Mouse (Mus musculus) cerebellum, adult 9-10 months (tissue): ENCODE results near the gene Med21.

Experiments used
- DNase-seq: peaks from one replicate; pipeline ENCODE4 v3.0.0; 2022

Gene Med21

DNA sequence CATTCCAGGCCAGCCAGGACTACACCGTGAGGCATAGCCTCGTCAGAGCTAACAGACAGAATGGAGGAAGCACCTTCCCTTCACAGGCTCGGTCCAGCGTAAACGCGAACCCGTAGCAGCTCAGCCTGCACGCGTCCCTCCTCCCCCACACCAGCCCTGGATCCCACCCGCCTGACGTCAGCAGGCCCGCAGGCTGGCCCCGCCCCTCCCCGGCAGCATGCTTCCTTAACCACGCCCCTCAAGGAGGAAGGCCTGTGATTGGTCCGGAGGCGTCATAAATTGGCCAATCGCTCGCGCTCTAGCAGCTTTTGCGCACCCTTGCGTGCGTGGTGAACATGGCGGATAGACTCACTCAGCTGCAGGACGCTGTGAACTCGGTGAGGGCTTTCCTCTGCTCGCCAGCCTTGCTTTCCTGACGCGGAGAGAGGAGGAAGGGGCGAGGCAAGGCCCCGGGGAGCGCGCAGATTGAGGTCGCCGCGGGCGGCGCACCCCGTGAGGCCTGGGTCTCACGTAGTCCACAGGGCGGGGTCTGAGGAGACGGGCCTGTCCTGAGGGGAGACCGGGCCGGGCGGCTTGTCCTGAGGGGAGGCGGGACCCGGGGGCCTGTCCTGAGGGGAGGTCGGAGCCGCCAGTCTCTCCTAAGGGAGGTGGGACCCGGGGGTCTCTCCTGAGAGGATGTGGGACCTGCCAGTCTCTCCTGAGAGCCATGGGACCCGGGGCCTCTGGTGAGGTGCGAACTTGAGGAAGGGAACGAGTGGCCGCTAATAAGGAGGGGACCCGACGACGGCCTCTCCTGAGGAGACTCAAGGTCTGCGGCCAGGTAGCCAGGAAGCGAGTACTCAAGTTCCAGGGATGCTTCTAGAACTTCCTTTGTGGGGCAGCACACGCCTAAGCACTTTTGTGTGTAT lies at the start of gene Med21, which contains the start of gene Tm7sf3:
Gene Med21 (plus strand): TSS at position 272 of the 908 bp plus-strand sequence.
Gene Tm7sf3 (minus strand): TSS at position 549 of the 908 bp plus-strand sequence.
- DNase-seq, result peak; percentile 98

DNA sequence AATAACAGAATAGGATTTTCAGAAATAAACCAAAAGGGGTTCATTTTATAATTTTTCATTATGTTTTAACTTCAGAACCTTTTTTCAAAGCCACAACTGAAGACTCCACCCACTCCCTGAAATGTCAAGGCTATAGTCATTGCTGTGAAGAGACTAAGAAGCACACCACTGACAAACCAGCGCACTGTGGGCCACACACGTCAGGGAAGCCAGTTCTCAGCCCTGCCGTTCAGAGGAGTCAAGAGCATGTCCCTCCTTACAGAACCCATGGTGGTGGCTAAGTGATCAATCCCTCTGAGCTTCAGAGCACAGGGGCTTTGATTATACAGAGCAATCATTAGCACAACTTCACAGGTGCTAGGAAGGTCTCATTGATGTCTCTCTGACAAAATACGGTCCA lies 39.7 kb upstream of the Med21 start:
- DNase-seq, result no peak

DNA sequence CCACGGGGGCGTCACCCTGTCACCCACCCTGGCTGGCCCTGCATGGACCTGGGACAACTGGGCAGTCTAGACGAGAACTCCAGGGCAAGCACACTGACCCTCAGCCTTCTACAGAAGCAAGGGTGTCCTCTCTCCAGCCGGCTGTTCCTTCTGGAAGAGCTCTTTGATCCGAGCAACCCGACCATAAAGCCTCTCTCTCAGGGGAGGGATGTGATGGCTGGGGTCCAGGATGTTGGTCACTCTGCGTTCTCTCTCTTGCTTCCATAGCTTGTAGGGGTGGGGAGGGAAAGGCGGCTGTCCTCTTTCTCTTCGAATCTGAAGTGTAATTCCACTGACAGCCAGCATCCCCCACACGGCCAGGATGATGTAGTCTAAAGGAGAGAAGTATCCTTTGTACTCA lies 38.7 kb upstream of the Med21 start:
- no peak for DNase-seq

DNA sequence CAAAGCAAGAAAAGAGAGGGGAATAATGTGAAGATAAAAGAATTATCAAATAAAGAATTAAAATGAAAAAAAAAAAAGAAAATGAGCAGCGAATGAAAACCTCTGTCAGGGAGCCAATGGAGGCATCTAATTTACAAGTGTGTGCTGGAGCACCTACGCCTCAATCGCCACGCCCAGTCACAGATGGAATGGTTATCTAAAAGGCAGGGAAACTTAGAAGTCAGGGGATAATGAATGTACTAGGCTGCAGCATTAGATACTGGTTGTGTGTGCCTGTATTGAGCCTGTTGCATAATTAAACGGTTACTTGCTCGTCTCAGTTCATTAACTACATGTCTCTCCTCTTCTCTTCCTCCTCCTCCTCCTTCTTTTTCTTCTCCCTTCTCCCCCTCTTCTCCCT lies 31.0 kb upstream of the Med21 start:
- DNase-seq, result no peak

DNA sequence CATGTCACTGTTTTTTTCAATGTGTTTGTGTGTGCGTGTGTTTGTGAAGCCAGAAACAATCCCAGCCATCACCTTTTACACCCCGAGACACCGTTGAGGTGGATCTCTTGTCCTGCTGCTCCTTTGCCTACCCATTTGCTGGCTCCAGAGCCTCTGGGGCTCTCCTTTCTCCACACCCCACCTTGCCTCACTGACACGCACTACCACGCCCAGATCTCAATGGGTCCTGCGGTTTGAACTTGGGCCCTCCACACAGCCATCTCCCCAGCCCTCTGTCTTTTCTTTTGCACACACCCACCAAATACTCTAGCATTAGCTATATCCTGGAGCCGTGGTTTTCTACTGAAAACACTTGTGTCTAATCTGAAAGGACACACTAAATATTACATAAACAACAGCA lies 30.4 kb upstream of the Med21 start:
- no peak for DNase-seq

DNA sequence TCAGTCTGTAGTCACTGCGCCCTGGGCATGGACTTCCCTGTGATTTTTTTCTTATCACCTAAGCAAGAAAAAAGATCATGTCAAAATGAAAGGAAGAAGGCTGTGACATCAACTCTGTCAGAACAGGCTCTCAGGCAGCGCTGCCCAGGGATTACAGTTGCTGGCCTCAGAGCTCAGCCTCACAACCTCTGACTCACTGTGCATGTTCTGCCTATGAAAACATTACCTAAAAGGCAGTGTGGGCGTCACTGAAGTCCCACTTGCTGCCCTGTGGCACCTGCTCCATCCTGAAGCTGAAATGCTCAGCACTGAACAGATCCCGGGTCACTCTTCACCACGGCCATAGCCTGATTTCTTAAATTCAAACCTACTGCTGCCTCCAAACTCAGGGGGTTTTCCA lies 29.6 kb upstream of the Med21 start:
- DNase-seq, result no peak

DNA sequence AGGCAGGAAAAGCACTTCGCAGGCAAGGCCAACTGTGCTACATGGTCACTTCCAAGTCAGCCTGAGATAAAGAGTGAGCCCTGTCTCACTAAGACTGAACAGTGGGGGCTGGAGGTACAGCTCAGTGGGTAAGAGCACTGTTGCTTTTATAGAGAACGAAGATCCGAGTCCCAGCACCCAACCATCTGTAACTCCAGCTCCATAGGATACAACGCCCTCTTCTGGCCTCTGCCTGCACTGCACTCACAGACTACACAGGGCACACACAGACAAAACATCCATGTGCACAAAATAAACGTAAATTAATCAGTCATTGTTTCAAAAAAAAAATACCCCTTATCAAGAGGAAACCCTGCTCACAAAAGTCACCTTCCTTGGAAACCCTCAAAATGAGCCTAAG lies 28.4 kb upstream of the Med21 start:
- no peak for DNase-seq

DNA sequence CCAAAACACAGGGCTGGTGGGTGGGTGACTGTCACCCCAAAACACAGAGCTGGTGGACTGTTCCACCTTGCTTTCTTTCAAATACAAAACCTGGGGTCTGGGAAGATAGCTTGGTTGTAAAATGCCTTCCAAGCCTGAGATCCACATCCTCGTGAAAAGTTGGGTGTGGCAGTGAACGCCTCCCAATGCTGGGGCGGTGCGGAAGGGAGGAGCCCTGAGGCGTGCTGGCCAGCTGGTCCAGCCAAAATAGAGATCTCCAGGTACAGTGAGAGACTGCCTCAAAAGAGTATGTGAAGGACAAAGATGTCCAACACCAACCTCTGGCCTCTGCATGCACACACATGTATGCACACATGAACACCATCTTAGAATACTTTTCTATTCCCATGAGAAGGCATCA lies 27.8 kb upstream of the Med21 start:
- no peak for DNase-seq

DNA sequence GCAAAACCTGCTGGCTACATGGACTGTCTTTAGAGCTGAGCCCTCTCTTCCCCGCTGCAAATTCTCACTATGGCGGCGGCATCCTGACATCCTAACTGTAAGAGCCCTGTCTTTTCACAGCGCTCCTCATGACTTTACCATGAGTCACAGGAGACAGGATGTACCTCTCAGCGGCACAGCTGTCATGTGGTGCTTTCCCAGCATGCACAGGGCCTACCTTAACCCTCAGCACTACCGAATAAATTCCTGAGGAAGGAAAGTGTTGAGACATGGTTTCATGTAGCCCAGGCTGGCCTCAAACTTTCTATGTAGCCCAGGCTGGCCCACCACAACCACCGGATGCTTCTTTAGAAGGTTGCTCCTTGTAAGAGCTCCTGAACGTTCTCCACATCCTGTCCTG lies 26.5 kb upstream of the Med21 start:
- no peak for DNase-seq

DNA sequence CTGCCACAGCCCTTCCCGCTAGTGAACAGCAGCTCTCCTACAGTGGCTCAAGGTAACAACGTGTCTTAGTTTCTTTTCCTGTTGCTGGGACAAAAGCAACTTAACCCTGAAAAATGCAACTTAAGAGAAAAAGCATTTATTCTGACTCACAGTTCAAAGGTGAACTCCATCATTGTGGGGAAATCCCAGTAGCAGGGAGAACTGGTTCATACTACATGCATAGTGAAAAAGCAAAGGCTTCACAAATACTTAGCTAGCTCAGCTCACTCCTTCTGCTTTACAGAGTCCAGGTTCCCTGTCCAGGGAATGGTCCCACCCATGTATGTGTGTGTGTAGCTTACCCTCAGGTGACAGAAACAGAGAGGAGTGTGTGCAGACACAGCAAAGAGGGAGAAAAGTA lies 25.7 kb upstream of the Med21 start:
- DNase-seq, result no peak

DNA sequence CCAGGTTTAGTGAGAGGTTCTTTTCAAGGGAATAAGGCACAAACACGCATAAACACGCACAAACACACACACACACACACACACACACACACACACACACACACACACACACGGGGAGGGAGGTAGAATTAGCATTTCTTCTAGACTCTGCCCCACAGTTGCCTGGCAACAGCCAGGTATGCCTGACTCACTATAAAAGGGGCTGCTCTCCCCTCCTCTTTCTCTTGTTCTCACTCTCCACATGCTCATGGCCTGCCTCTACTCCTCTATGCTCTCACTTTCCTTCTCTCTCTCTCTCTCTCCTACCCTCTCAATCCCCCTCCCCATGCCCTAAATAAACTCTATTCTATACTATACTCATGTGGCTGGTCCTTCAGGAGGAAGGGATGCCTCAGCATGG lies 14.2 kb upstream of the Med21 start:
- no peak for DNase-seq

DNA sequence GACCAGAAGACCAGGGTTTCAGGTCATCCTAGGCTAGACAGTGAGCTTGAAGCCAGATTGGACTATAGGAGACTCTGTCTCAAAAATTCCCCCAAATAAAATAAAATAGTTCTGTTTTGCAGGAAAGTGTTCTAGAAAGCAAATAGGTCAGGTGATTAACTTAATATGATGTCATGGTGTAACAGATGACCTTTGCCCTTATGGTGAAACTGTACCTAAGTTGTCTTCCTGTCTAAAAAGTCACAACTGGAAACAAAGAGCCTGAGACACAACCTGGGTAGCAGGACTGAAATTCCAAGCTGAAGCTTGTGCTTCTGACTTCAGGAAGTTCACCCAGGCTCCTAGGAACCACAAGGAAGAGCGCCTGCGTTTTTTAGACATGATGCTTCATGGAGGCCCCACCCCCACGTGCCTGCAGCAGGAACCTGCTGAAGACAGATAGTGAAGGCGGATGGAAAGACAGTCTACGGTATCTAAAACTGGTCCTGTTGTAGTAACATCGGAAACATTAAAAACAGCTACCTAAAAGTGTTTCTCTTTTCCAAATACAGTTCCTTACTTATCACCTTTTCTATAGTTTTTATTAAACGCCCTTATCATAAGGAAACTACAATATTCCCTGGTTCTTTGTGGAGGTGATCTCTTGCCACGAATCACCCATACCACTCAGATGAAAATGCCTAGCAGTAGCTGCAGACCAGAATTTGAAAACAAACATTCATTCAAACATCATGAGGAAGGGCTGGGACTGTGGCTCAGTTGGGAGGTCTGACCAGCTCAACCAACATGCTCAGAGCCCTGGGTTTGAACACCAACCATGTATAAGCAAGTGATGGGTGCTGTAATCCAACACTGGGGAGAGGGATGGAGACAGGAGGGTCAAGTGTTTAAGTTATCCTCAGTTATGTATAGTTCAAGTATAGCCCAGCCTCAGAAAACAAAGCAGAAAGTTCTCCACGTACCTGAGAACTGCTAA lies 12.3 kb upstream of the Med21 start:
- no peak for DNase-seq

DNA sequence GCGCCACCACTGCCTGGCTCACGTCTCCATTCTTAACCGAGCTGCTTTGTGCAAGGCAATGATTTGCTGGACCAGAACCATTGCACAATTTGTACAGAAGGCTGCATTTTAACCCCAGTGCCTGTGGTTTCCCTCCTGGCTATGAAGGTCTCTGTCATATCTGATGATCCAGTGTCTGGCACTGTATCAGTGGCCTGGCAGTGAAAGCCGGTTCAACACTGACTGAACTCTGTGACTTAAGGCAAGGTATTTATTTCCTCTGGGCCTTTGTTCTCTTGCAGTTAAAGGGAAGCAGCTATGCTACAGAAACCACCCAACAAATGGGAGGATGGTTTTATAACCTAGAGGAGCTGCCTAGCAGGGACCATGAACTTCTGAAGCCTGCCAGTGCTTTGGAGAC lies 11.4 kb upstream of the Med21 start:
- DNase-seq, result no peak

DNA sequence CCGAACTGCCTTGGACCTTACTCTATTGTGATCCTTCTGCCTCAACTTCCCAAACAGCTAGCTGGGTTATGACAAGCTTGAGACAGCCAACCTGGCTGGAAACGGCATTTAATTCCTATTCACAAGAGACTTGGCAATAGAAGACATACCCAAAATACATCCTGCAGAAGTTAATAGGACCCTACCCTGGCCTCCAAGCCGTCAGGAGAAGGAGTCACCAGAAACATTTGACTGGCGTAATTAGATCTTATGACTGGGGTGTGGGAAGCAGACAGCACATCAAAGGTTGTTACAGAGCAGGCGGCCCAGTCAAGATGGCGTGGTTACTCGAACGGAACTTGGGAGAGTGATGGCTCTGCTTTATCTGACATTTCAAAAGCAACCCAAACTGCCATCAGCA lies 10.5 kb upstream of the Med21 start:
- DNase-seq, result no peak

DNA sequence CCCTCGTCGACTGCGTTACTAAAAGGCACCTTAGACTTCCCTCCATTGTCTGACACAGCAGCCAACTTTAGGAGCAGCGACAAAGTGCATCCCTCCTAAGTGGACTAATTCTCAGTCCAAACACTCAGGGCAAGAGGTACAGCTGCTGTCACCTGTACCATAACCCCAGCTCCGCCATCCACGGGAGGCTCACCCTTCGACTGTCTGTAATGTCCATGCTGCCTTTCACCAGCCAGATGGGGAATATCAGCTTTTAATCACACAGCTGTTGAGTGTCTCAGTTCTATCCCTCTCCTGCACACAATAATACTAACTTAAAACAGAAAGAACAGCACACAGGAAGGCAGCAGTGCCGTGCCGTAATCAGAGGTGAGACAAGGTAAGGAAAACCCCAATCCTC lies 9.9 kb upstream of the Med21 start:
- DNase-seq, result no peak

DNA sequence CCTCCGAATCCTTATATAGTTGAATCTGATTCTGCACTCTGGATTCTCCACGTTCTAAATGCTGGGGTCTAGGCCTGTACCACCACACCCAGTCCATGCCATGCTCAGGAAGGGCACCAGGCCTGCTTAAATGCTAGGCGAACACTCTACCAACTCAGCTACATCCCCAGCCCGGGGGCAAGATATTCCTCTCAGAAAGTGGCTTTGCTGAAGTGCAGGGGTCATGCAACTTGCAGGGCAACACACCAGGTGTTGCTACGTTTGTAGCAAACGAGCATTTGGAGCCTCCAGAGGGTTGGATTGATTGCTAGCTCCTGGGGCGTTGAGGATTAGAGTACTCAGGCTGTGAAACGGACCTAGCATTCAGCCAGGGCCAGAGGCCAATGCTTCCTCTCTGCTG lies 9.2 kb upstream of the Med21 start:
- DNase-seq, result no peak

DNA sequence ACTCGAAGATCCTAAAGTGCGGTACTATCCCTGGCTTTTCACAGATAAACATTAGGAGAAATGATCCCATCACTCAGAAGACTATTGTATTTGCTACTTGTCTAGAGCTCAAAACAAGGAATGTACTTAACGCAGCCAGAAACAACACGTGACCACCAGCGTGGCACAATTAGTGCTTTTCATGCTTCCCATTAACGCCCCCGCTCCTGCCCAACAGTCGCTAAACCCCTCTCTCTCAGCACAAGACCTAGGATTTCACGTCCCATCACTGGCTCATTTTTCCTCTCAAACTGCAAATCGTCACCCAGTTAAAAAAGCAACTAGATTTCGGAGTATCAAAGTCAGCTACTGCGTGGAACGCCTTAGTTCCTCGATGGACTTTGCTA lies 8.7 kb upstream of the Med21 start:
- DNase-seq, result peak; percentile 47

DNA sequence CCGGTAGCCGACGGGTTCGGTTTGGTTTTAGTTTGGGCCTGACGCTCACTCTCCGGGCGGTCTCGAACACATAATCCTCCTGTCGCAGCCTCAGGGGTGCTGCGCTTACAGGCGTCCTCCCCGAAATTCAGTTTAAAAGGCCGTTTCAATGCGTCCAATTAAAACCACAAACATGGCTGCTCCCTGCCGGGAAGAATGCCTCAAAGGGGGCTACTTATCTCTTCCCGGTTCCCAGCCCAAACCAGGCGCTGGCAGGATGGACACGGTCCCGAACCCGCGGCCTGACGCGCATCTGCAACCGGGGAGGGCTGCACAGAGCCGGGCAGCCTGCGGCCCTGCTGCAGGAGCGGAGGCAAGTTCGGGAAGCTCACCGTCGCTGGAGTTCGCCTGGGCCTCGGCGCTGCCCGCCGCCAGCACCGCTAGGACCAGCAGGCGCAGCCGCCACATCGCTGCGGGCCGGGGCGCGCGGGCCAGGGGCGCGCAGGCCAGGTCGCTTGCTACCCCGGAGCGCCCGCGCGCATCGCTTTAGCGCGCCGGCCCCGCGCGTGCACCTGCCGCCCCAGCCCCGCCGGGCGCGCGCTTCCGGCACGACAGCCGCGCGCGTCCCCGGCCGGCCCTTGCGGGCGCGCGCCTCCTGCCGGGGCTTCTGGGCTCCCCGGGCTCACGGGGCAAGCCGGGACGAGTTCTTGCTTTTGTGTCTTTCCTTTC lies 8.2 kb upstream of the Med21 start:
- DNase-seq, result peak; percentile 77

DNA sequence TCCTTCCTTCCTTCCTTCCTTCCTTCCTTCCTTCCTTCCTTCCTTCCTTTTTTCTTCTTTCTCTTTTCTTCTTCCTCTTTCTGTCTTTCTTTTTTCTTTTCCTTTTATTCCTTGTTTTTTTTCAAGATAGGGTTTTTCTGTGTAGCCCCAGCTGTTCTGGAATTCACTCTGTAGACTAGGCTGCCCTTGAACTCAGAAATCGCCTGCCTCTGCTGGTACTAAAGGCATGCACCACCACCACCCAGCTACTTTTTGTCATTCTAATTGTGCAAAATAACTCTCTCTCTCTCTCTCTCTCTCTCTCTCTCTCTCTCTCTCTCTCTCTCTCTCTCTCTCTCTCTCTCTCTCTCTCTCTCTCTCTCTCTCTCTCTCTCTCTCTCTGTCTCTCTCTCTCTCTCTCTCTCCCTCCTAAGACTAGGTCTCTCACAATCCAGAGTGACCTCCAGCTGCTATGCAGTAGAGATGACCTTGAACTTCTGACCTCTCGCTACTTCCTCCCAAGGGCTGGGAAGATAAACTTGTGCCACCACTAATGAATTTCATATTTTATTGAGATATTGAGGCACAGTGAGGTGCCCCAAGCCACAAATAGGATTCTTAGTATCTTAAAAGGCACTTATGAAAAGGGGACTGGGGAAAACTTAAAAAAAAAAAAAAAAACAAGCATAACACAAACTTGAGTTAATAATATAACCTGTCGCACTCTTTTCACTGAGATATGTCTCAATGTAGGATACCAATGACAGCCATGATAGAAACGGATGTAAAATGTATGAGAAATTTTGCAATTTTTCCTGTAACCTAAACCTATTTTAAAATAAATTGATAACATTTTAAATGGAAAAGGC lies 7.4 kb upstream of the Med21 start:
- DNase-seq, result no peak

DNA sequence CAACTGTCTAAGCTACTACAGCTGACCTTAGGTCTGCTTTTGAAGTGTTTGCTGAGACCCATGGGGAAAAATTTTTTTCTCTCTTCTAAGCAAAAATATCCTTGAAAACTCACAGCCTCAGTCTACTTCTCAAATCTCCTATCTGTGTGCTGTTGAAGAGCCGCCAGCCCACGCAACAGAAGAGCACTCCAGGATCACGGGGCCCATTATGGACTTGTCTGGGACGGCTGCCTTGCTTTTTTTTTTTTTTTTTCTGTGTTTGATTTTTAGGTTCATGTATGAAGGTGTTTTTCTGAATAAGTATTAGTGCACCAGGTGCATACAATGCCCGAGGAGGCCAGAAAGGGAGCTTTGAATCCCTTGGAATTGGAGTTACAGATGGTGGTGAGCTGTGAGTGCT lies 5.9 kb upstream of the Med21 start:
- no peak for DNase-seq

DNA sequence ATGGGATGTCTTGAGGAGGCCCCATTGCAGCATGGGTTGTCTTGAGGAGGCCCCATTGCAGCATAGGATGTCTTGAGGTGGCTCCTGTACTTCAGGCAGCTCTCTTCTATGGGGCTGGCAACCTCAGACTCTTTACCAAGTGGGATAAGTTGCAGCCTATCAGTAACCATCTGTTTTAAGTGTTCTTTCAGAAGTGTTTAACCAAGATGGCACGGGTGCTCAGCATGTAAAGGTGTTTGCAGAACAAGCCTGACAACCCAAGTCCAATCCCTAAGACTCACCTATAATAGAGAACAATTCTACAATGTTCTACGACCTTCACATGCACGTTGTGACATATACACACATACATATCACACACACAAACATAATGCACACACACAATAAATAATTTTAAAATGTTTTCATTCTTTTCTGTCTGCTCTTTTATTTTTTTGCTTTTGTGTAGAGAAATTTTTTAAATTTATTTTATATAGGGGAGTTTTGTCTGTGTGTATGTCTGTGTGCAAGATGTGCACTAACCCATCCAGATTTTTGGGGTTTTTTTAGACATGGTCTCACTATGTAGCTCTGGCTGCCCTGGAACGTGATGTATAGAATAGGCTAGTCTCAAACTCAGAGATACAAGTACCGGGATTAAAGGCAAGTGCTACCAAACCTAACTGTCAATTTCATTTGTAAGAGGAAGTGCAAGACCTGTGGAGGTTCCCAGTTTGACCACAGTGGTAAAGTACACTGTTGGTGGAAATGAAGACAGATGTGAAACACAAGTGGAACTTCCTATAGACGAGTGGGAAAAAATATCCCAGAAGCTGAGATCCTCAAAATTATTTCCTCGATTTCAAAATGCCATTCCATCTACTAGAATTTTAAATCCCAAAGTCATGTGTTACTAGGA lies 2.0 kb upstream of the Med21 start:
- no peak for DNase-seq
